Mouse (Mus musculus): Measurements from ENCODE around the gene Pnlip.

Pnlip gene

DNA sequence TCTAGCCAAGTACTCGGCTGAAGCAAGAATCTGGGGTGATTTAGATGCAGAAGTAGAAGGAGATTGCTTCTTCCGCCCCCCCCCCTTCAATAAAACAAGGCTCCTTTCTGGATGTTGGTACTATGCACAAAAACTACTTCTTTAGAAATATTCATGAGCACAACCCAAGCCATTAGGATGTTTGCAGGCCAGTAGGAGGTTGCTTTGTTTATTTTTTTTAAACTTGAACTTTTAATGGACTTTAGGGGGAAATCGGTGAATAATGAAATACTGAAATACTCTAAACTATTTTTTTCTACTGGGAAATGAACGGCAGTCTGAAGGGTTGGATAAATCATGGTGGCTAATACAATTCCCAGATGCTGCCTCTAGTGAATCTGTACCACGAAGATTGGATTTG lies at the start of gene Pnlip:
Pnlip (plus strand) TSS at position 301 of the 400 bp plus-strand sequence.
- DNase-seq (ENCODE audit: low read depth): no peak

DNA sequence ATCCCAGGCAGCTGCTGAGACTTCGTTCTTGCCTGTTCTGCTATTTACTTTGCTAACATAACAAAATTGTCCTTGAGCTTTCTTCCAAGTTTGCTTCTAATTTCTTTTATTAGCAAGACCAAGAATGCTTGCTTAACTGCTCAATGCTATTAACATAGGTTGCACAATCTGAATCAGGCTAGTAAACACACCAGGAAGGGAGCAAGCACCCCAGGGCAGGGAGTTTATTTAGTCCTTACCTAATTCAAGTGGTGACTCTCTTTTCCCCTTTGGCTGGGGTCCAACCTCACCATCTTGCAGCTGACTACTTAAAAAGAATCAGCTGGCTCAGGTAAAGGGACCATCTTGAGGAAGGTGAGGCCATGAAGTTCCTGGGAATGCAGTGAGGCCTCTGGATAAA lies 42.6 kb upstream of the Pnlip start:
- DNase-seq (ENCODE audit: low read depth): no peak

DNA sequence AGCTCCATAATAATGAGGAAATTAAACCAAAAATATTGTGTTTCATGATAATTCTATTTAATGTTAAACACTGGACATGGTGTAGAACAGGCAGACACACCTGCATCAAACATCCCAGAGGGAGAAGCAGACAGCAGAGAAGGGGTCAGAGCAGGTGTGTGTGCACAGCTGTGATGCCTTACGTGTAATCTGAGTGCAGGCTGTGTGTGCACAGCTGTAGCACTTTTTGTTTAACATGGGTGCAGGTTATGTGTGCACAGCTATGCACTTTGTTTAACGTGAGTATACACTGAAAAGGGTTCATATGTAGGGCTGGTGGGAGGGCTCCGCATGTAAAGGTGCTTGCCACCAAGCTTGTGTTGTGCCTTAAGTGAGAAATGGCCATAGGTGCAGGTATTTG lies 39.6 kb upstream of the Pnlip start:
- no peak for DNase-seq (ENCODE audit: low read depth)

DNA sequence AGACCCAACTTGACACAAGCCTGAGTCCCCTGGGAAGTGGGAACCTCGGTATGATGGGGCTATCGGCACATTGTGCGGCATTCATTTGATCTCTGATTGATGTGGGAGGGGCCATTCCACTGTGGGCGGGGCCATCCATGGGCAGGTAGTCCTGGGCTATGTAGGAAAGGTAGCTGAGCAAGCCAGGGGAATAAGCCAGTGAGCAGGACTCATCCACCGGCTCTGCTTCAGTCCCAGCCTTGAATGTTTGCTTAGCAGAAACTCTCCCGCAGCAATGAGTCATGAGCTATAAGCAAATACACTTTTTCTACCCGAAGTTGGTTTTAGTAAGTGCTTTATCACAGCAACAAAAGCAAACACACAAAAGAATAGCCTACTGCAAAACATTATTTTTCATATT lies 35.7 kb upstream of the Pnlip start:
- DNase-seq (ENCODE audit: low read depth): no peak

DNA sequence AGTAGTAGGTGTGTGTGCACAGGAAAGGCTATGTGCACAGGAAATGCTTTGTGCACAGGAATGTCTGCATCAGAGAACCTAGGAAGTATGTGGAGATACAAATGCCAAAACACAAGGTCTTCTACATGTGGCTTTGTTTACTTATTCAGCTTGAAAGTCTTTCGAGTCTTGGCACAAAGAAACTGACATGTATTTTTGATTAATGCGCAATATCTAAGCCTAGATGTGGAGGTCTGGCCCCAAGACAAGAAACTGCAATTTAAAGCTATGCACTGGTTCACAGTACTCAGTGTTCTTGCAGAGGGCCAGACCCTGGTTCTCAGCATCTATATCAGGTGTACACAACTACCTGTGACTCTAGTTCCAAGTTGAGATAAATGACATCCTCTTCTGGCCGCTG lies 31.6 kb upstream of the Pnlip start:
- no peak for DNase-seq (ENCODE audit: low read depth)

DNA sequence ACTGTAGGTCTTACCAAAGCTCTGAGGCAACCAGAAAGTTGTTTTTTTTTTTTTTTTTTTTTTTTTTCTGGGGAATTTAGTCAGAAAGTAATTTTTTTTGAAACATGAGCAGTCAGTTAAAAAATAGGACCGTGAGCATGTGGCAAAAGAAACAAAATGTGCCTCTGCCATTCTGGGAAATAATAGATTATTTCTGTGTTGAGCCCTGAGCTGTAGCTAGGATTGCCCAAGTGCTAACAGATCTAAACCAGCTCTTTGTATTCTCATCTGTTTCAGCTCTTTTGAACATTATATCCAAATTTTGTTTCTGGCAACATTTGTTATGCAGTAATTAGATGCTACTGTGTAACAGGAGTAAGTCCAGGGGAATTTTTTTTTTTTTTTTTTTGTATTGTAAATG lies 30.7 kb upstream of the Pnlip start:
- no peak for DNase-seq (ENCODE audit: low read depth)

DNA sequence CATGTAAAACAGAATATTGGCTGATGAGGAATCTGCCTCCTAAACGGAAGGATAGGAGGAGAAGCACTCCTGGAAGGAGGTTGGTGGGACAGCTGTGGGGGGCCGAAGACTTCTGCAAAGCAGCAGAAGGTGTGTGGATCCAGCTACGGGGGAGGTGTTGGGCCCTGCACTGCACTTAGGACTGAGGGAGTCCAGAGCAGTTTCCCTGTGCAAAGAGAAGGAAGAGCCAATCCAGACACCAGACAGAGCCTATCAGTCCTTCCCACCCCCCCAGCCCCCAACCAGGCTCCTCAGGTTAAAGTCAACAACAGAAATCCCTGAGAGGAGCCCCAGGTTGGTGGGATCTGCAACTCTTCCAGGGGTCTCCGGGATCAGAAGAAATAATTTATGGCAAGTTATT lies 27.5 kb upstream of the Pnlip start:
- DNase-seq (ENCODE audit: low read depth): no peak

DNA sequence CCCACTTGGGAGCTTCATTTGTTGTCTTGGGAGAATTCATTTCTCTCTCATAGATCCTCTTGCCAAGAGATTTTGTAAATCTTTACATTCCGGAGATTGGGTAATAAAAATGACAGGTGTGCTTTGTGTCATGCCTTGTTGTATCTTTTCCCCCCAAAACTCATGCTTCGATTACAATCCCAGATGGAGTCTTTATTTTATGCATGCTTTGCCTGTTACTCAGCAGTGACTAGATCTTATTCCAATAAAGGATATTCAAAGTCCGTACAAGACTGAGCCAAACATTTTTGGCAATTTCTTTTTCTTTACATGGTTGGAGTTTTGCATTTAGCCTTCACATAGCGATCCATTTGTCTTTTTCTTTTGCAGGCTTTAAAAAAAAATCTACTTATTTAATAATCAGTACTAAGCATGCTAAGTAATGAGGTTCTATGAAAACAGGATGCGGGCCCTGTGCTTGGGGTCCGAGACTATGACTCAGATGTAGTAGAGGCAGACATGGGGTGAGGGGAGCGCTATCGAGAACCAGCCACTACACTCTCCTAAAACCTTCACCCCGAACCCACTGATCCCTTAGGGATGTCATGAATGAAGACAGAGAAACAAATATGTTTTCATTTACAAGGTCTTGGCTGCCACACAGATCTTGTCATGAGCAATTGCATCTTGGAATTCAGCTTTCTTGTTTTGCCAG lies 26.9 kb upstream of the Pnlip start:
- DNase-seq (ENCODE audit: low read depth): no peak

DNA sequence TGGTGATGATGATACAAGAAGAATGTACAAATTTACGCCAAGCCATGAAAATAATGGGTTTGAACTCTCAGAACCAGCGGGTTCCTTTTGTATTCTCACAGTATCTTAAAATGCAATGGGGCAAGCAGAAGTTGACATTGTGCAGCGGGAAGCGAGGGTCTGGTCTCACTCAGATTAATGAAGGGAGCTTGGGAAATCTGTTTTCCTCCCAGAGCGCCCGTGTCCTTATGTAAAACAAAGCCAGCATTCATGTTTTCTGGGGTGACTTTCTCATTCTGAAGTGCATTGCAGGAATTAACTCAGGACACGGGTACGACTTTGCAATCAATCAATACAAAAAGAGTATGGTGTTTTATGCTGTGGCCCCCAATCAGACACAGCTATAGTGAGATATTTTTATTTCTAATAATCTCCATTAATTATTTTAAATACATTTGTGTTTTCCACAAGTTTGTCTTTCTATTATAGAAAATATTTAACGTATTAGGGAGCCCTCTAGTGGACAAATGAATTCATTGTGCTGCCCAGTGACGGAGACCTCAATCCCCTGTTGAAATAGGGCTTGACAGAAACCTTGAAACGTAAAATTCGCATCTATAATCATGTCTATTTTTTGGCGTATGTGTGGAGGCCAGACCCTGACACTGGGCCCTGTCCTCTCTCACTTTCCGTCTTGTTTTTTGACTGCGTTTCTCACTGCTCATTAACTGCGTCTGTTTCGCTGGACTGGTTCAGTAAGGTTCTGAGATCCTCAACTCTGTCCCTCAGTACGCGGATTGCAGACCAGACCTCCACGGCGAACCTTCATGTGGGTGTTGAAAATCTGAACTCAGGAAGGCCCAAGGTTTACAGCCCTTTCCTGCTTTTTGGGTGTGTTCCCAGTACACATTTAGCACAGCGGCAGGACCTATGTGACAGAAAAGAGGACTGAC lies 24.6 kb upstream of the Pnlip start:
- DNase-seq (ENCODE audit: low read depth): peak; percentile 36

DNA sequence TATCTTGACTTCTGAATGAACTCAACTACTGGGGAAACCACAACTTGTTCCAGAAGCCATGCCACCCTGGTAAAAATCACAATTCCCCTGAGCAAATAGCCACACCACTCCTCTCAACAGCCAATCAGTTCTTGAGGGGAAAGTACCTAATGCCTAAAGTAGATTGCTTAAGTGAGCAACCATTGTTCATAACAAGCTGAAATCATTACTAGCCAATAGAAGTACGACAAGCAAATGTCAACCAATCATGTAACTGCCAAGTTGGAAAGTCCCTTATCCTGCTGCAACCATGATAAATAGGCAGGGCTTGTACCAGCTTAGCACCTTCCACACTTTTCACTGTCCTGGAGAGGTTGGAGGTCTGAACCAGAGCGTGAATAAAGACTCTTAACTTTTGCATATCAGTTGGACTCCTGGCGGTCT lies 22.9 kb upstream of the Pnlip start:
- peak; percentile 25 for DNase-seq (ENCODE audit: low read depth)

DNA sequence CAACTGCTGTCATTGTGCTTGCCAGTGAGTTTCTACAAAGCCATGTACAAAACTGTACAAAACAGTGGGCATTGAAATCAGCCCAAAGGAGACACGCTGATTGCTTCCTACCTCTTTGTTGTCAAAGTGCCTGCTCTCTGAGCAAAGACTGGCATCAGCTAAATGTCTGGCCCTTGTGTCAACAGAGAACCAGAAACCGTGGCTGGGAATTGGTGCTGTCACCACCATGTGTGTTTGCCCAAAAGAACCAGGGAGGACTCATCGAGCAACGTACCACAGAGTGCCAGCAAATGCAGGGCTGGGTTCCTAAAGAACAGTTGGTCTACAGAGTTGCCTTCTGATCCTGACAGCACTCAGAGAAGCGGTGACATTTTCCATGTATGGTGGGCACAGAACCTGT lies 2.3 kb upstream of the Pnlip start:
- no peak for DNase-seq (ENCODE audit: low read depth)

DNA sequence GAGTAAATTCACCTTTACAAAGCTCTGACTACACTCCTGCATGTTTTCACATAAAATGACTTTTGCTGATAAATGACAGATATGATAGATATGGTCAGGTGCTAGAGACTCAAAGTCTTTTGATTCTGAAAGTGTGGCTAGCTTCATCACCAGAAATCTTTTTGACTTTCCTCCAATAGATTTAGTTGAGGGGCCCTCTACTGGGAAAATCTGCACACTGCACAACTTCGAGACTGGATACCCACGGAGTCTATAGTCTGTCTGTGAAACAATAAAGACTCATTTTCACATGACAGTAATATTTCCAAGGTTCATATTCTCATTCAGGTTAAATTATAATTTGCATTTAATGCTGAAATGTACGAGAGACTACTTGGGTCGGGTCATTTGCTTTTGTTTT lies 9.8 kb downstream of the Pnlip start:
- no peak for DNase-seq (ENCODE audit: low read depth)

DNA sequence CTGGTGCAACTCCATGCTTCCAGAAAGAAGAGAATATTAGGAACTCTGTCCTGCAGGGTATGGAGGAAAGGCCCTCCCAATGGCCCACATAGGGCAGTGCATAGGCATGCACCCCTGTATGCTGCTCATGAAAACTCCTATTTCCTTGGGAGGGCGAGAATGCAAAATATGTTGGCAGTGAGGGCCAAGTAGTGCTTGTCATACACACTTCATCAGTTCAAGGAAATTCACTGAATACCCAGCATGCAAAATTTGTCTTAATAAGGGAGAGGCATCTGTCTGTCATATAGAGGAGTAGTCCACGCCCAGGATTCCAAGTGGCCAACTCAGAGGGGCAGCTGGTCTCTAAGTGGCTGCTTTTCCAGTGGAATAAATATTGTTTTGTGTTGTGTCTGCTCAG lies 11.0 kb downstream of the Pnlip start:
- no peak for DNase-seq (ENCODE audit: low read depth)

DNA sequence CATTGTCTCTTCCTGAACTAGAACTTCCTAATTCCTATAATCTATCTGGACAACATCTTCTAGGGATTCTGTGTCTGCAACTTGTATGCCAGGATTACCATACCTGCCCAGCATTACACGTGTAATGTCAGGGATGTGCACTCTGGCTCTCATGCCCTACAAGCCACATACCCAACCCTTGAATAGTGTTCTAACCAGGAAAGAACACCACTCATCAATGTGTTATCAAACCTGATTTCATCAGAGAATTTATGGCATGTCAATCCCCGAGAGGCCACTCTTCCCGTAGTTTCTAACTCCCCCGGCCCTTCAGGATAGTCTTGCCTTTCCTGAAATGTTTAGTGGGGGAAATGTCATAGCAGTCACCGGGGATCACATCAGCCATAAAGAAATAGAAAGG lies 12.6 kb downstream of the Pnlip start:
- DNase-seq (ENCODE audit: low read depth): no peak

DNA sequence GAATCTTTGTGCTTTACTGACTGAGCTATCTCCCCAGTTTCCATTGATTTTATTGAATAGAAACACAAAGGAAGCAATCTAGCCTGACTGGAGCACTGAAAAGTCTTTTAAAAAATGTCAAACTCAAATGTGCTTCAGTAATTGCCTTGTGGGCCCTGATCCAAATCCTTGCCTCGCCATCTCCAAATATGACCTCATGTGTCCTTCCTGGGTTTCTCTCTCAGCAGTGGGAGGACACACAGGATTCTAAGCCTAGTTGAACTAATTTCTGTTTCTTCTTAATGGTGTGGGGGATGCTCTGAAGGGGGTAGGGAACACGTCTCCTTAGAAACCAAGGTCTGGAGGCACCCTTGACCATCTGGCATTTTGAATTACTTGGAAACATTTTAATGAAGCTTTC lies 22.3 kb downstream of the Pnlip start:
- DNase-seq (ENCODE audit: low read depth): no peak

DNA sequence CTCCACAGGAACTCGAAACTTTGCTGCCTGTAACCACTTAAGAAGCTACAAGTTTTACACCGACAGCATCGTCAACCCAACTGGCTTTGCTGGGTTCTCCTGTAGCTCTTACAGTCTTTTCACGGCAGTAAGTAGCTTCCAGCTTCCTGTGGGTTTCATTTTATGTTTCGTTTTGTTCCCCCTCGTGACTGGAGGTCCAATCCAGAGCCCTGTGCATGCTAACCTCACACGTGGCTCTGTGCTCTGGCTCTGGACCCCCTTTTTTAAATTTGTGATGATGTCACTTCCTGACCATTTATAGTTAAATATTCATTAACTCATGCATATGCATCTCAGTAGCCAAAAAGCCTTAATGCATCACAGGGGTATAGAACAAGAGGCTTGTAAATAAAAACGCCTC lies 24.8 kb downstream of the Pnlip start:
- no peak for DNase-seq (ENCODE audit: low read depth)

DNA sequence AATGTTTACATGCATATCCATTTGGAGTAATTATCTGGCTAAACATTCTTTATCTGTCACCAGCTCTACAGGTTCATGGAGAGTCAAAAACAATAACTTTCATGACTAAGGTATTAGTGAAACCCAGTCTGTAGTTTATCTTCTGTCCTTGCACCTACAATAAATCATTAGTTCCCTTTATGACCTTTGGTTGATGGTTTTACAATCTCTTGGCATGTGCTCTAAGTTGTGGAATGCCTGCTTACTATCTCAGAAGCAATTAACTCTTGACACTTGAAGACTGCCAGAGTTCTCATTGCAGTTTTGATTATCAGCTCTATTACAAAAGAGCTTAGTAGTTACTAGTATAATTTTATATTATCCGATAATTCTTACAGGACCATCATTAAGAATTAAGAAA lies 36.6 kb downstream of the Pnlip start:
- DNase-seq (ENCODE audit: low read depth): no peak

DNA sequence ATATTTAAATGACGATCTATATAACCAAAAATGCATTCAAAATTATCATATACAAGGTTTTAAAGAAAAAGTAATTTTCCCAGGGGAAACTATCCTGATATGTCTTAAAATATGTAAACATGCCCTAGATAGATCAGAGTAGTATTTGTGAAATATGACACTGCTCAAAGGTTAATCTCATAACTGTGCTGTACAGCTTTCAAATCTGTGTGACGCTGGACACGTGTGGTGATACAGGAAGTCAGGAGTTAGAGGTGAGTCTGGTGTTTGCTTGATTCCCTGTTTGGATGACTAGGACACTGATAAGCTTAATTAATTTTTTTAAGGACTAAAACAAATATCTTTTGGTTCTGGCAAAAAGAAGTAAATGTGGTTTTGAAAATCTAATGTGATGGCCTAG lies 43.0 kb downstream of the Pnlip start:
- no peak for DNase-seq (ENCODE audit: low read depth)

DNA sequence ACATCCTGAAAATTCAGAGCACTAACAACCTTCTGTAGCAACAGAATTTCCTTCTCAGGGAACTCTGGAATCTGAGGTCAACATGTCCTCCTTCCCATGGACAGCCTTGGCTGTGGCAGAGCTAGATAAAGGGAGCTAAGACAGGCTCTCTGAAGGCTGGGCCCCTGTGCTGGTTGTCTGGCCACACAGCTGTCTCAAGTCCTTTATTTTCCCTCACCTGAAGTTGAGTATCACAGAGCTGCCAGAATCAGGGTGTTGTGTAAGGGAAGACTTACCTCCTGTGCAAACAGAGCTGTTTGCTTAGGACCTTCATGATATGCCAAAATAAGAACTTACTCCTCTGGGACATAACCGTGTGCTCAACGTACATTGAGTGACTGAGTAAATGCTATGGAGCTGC lies 43.9 kb downstream of the Pnlip start:
- DNase-seq (ENCODE audit: low read depth): no peak

DNA sequence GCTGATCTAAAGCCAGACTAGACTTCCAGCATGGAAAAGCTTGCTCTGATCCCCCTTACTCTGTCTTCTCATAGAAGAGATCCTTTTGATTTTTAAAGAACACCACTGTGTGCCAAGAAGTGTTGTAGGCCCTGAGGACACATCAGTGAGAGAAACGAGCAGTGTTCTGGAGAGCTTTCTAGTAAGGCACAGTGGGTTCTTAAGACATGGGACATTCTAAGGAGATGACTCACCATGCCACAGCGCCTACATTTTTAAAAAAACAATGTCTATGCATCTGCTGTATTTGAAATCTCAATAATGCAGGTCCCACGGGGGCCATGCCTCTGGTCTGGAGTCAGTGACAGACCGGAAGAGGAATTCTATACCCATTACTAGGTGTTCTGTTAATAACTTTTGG lies 52.3 kb downstream of the Pnlip start:
- no peak for DNase-seq (ENCODE audit: low read depth)

DNA sequence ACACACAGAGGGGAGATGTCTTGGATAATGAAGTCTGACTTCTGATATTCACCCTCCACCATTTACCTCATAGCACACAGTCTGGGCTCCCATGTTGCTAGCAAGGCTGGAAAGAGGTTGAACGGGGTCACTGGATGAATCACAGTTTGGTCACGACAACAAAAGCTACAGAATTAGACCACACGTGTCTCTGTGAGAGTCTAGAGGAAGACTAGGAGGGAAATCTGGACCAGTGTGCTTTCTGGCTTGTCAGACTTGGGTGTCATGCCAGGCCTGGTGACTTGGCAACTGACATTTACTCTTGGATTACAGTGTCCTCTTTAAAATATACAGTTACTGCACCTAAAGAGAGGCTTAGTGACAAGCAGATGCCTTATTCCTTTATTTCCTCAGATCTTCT lies 56.3 kb downstream of the Pnlip start:
- DNase-seq (ENCODE audit: low read depth): no peak

DNA sequence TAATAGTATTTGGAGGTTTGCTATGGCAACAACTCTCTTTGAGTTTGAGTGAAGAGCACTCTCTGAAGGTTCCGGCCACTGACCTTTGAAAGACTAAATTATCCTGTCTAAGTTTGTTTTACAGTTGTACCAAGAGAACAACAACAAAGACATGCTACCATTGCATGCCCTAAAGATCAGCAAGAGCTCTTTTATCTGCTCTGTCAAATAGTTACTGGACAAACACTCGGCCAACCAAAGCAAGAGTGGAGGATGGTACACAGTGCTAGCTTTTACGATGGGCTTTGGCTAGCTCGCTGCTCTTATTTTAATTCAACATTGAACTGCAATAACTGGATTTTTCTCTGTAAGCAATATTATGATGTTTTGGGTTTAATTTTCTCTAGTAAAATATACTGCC lies 65.6 kb downstream of the Pnlip start:
- DNase-seq (ENCODE audit: low read depth): no peak

DNA sequence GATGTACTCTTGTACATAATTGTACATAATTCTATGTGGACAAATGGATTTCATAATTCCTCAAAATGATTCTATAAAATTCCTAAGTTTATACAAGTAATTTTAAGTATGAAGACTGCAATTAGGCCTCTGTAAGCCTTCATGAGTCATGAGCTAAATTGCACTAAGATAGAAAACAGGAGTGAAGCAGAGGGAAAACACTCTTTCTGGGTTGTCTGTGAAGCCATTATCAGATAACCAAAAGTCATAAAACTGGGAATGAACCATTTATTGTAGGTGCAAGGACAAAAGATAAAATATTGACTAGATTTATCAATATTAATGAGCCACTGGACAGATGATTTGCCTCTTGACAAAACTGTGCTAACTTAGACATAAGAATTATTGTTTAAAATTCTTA lies 68.1 kb downstream of the Pnlip start:
- no peak for DNase-seq (ENCODE audit: low read depth)

DNA sequence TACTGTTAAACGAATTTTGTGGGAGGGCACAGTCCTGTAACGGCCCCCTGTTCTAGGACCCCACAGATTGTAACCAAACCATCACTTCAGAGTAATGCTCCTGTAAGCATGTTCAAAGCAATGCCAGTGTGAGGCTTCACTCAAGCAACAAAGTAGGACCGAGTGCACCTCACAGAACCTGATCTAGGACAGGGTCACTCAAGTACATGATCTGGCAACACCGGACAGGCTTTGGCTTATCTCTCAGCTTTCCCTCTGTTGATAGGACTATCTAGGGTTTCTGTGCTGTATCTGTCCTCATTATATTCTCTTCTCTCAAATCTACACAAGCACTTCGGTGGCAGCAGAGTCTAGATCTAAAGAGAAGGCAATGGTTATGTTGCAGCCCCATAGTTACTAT lies 74.3 kb downstream of the Pnlip start:
- no peak for DNase-seq (ENCODE audit: low read depth)

All from induced T-regulatory cell, adult 2 months (primary cell).